ENCODE assay signal across 8 mouse cellular contexts in the genomic region with DNA sequence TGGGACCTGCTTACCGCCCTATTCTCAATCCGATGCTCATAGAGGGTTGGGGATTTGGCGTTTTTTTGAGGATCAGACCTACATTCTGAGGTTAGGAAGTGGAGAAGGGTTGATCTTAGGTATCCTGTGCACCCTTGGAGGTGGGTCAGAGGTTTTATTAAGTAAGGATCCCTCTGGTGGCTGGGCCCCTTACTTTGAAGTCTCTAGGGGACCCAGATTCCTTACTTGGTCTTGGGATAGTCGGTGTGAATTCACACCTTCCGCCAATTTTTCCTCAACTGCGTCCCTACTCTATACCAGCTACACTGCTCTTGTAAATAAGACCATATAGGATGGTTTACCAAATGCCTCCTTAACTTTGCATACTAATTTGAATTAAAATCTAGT. TPM values are rescaled to one million over a fixed set of nuclear protein-coding genes. Genes with fewer than 3 reads are reported as not detected.
A peak's percentile ranks its signal among the peaks of the same experiment; 100 is the strongest.
DNase-seq lines count a peak whose midpoint lies in the region; ATAC-seq and TF ChIP-seq lines count a peak whose summit lies in the region.

No protein-coding gene starts in this region.

- TF ChIP-seq CTCF in forebrain, postnatal 0 days (IDR thresholded peaks at IDR 0.05; ENCODE audit: low read depth) = no peak

- DNase-seq in heart, postnatal 10 days = no peak
- peak; percentile 21 for DNase-seq in ES-E14 (ENCODE audit: low read depth, low spot score)
- DNase-seq in forebrain, postnatal 0 days = no peak
- DNase-seq in spleen, postnatal 36 days (ENCODE audit: low spot score in 2 of 2) = no peak
- no peak for DNase-seq in Muller cell, postnatal 12 days (ENCODE audit: inconsistent ontology term)
- DNase-seq in right cerebral cortex, postnatal 4 days = no peak

- 0 out of 2 replicates have a peak, but pooled peaks have one; percentile 6 for ATAC-seq in heart, embryonic 14.5 days (ENCODE audit: insufficient number of reproducible peaks, insufficient read depth, low FRiP score, low read depth)
- no peak for ATAC-seq in forebrain, postnatal 0 days

- H3K36me3 ChIP-seq in heart, embryonic 14.5 days (ENCODE audit: control insufficient read depth, insufficient read depth, low read length) = no peaks in the 10 kb centered on the region
- no peaks in the 10 kb centered on the region for H3K36me3 ChIP-seq in ES-E14 (ENCODE audit: control insufficient read depth, insufficient read depth, low read length, poor library complexity, severe bottlenecking)
- no peaks in the 10 kb centered on the region for H3K36me3 ChIP-seq in forebrain, postnatal 0 days (ENCODE audit: insufficient read depth)
- no peaks in the 10 kb centered on the region for H3K36me3 ChIP-seq in macrophage (ENCODE audit: inconsistent target)

- in situ Hi-C loops in ES-E14 (cut with MboI; ENCODE audit: low sequenced_read_pairs in 2 of 2, unreplicated experiment in 2 of 2) = no loop called here

- intact Hi-C loops in heart, postnatal 10 days (cut with DNase I) = no loop called here

- WGBS in heart, embryonic 14.5 days = 15% methylated on average over 6 of the region's 6 CpGs
- WGBS in forebrain, postnatal 0 days = 17% methylated on average over 6 of the region's 6 CpGs
- WGBS in macrophage (ENCODE audit: missing documents) = 12% methylated on average over 6 of the region's 6 CpGs

- H3K27ac ChIP-seq in heart, embryonic 14.5 days (replicated peaks in 1 of 2; ENCODE audit: control insufficient read depth in 1 of 2, insufficient read depth in 1 of 2, low read depth in 2 of 2, low read length in 2 of 2) = no peak overlapping the region
- no peak overlapping the region for H3K27ac ChIP-seq in ES-E14 (ENCODE audit: insufficient read depth, low read depth, low read length, poor library complexity, severe bottlenecking)
- H3K27ac ChIP-seq in forebrain, postnatal 0 days (ENCODE audit: low read depth, low read length) = no peak overlapping the region
- peak overlapping the region; percentile 21 for H3K27ac ChIP-seq in macrophage

- no peaks in the 10 kb centered on the region for H3K9me3 ChIP-seq in heart, embryonic 14.5 days (ENCODE audit: control insufficient read depth, low read length)
- H3K9me3 ChIP-seq in ES-E14 (ENCODE audit: control insufficient read depth, insufficient read depth, low read depth, low read length) = no peaks in the 10 kb centered on the region
- no peaks in the 10 kb centered on the region for H3K9me3 ChIP-seq in forebrain, postnatal 0 days (ENCODE audit: low read length)

- peaks cover 7 to 11% of the 10 kb centered on the region in 2 experiments; a peak in 3 of 4 replicates for H3K4me1 ChIP-seq in heart, embryonic 14.5 days (ENCODE audit: control insufficient read depth in 2 of 2, insufficient read depth in 2 of 2, low read length in 2 of 2)
- no peaks in the 10 kb centered on the region for H3K4me1 ChIP-seq in ES-E14 (ENCODE audit: control insufficient read depth in 2 of 2, insufficient read depth in 2 of 2, low read length in 2 of 2, poor library complexity in 1 of 2)
- no peaks in the 10 kb centered on the region; the same call in 1 of the 2 replicates for H3K4me1 ChIP-seq in forebrain, postnatal 0 days (ENCODE audit: insufficient read depth)

- H3K27me3 ChIP-seq in heart, embryonic 14.5 days (ENCODE audit: control insufficient read depth, insufficient read depth, low read length) = 0 out of 2 replicates have a peak, but pooled peaks cover 3% of the 10 kb centered on the region
- H3K27me3 ChIP-seq in forebrain, postnatal 0 days (ENCODE audit: insufficient read depth, low read length) = no peaks in the 10 kb centered on the region

- H3K4me3 ChIP-seq in heart, embryonic 14.5 days (ENCODE audit: control insufficient read depth in 1 of 2, insufficient read depth in 1 of 2, low read depth in 1 of 2, low read length in 2 of 2) = peak overlapping the region; percentile 72 to 74
- H3K4me3 ChIP-seq in ES-E14 (ENCODE audit: insufficient read depth in 1 of 2, low read depth in 1 of 2, low read length in 2 of 2, poor library complexity in 1 of 2, severe bottlenecking in 1 of 2) (peak overlapping the region; percentile 60 to 73), macrophage (ENCODE audit: inconsistent target) (peak overlapping the region; percentile 74)
- H3K4me3 ChIP-seq in forebrain, postnatal 0 days (ENCODE audit: low read depth, low read length) = peak overlapping the region; percentile 61

- H3K4me2 ChIP-seq in heart, embryonic 14.5 days (ENCODE audit: low read length) = peak overlapping the region; percentile 96
- H3K4me2 ChIP-seq in forebrain, postnatal 0 days (ENCODE audit: low read depth) = peak overlapping the region; percentile 89

- H3K9ac ChIP-seq in heart, embryonic 14.5 days (ENCODE audit: low read length) = peak overlapping the region; percentile 75
- H3K9ac ChIP-seq in ES-E14 (ENCODE audit: insufficient read depth, low read depth, low read length, poor library complexity, severe bottlenecking) = peak overlapping the region; percentile 24; the same call in 1 of the 2 replicates
- H3K9ac ChIP-seq in forebrain, postnatal 0 days = peak overlapping the region; percentile 59

- peaks cover 35% of the 10 kb centered on the region for H3K79me2 ChIP-seq in macrophage (ENCODE audit: inconsistent target)

TF ChIP-seq in ES-E14, 5 proteins besides CTCF, POLR2A, EP300 and RAD21:
- TF ChIP-seq MAFK (IDR thresholded peaks at IDR 0.05; ENCODE audit: insufficient read depth, low read depth, low read length) (no peak), ZNF384 (IDR thresholded peaks at IDR 0.05; ENCODE audit: low read depth, low read length) (no peak), CHD2 (IDR thresholded peaks at IDR 0.05; ENCODE audit: low read depth, low read length) (no peak), HCFC1 (IDR thresholded peaks at IDR 0.05; ENCODE audit: borderline replicate concordance, insufficient read depth, low read length) (no peak), ZC3H11A (IDR thresholded peaks at IDR 0.05; ENCODE audit: borderline replicate concordance, low read depth, low read length) (no peak)

RNA-seq across cellular contexts. Expression of gene Dock10, which starts 0.5 kb away (rescaled TPM):
- 4.3 and 4.4 TPM in 2 replicates for polyA plus RNA-seq in heart, embryonic 14.5 days (2014; fragmentation: Nextera tagmentation; extraction: Ambion mirVana)
- total RNA-seq in heart, postnatal 10 days (2021) = 1 to 10 TPM; 7.5 to 8.4 TPM
- total RNA-seq in ES-E14 (2012; rRNA removed) = 0.26 and 0.67 TPM in 2 replicates
- 11.8 and 14.0 TPM in 2 replicates for total RNA-seq in forebrain, postnatal 0 days (2014; rRNA removed)
- polyA plus RNA-seq in forebrain, postnatal 0 days (2015; fragmentation: Nextera tagmentation; extraction: Ambion mirVana) = 0.99 and 2.3 TPM in 2 replicates
- total RNA-seq in macrophage (2018; cell fraction: chromatin; rRNA removed) = 1,000 to 10,000 TPM in 5 of 26 experiments, 100 to 1,000 TPM in 21; 395 to 1,989 (median 506) TPM
- 10 to 100 TPM; 51.8 to 96.8 (median 59.1) TPM for total RNA-seq in macrophage (2018; cell fraction: cytosol; rRNA removed)
- 1,000 to 10,000 TPM in 2 of 26 experiments, 100 to 1,000 TPM in 24; 205 to 1,816 (median 344) TPM for total RNA-seq in macrophage (2018; cell fraction: nucleus; rRNA removed)
- polyA plus RNA-seq in macrophage (2018) = 37.7 to 54.9 TPM (median 46.3 TPM) in 3 replicates

Comparison
In these comparisons a context has a peak if more than half of its experiments do, and no peak if none do; other contexts are left out.
1. H3K9ac ChIP-seq: peak in every context shown above with its lines; median percentile 75 in heart, embryonic 14.5 days; 59 in forebrain, postnatal 0 days; 24 in ES-E14.